Mouse (Mus musculus) G1E-ER4 (cell line): ENCODE results near the gene Zfr. TPM values are rescaled to one million over a fixed set of nuclear protein-coding genes. Genes with fewer than 3 reads are reported as not detected.

Experiments used
- GATA1 ChIP-seq: IDR thresholded peaks from one replicate; pipeline ENCODE4 v1.8.0; 2012; ENCODE audit warnings: low read length, inconsistent platforms
- polyA plus RNA-seq: library from polyadenylated mRNA; stranded (reverse); fragments of >175 nt; gene quantifications from 2 replicates; pipeline ENCODE4 v1.2.3, GENCODE M21; 2012

Zfr gene
- polyA plus RNA-seq, 1 experiment: 68.3 TPM

- no peak for TF ChIP-seq GATA1
Measured at GRCm38 (mm10) chr15:12135368-12135767, 17.7 kb downstream of the Zfr start.

- TF ChIP-seq GATA1: no peak
Measured at GRCm38 (mm10) chr15:12136371-12136770, 18.7 kb downstream of the Zfr start.

- TF ChIP-seq GATA1: no peak
Measured at GRCm38 (mm10) chr15:12140985-12141729, 23.5 kb downstream of the Zfr start.

GRCm38 (mm10) chr15:12147423-12147822 lies 29.8 kb downstream of the Zfr start:
- no peak for TF ChIP-seq GATA1

- TF ChIP-seq GATA1: no peak
Measured at GRCm38 (mm10) chr15:12149501-12149900, 31.9 kb downstream of the Zfr start.

- TF ChIP-seq GATA1: no peak
Measured at GRCm38 (mm10) chr15:12153747-12154146, 36.1 kb downstream of the Zfr start.

GRCm38 (mm10) chr15:12178126-12178525 lies 60.5 kb downstream of the Zfr start:
- no peak for TF ChIP-seq GATA1

- peak; percentile 46 for TF ChIP-seq GATA1
Measured at GRCm38 (mm10) chr15:12181181-12181805, 63.7 kb downstream of the Zfr start.

GRCm38 (mm10) chr15:12193880-12194816 lies 76.5 kb downstream of the Zfr start:
- no peak for TF ChIP-seq GATA1

GRCm38 (mm10) chr15:12194817-12195735 lies 77.4 kb downstream of the Zfr start:
- no peak for TF ChIP-seq GATA1

GRCm38 (mm10) chr15:12195966-12196365 lies 78.3 kb downstream of the Zfr start:
- no peak for TF ChIP-seq GATA1

- TF ChIP-seq GATA1: no peak
Measured at GRCm38 (mm10) chr15:12196410-12197191, 79.0 kb downstream of the Zfr start.

- no peak for TF ChIP-seq GATA1
Measured at GRCm38 (mm10) chr15:12197361-12197760, 79.7 kb downstream of the Zfr start.

GRCm38 (mm10) chr15:12200021-12200420 lies 82.4 kb downstream of the Zfr start:
- no peak for TF ChIP-seq GATA1
